Mouse (Mus musculus) midbrain, postnatal 0 days (tissue): ENCODE data around the gene Csrnp1. TPM values are rescaled to one million over a fixed set of nuclear protein-coding genes. Genes with fewer than 3 reads are reported as not detected.

Experiments used
- ATAC-seq: fragments of 200-750 bp; cut with Nextera tagmentation; 2 replicates; pipeline ENCODE4 v1.8.0; 2017; ENCODE audit warnings: moderate number of reproducible peaks, mild to moderate bottlenecking, moderate TSS enrichment, moderate library complexity; ENCODE audit not compliant: low FRiP score
- DNase-seq: peaks from one replicate; pipeline ENCODE4 v3.0.0-alpha.2; 2015; ENCODE audit warnings: low spot score
- H3K27ac ChIP-seq: fragments of 300-500 bp; sonication (generic); 2 replicates; pipeline ENCODE4 v1.5.1; 2014; ENCODE audit warnings: low read depth, mild to moderate bottlenecking, low read length, mixed read lengths
- H3K27me3 ChIP-seq: fragments of 300-500 bp; sonication (generic); 2 replicates; pipeline ENCODE4 v1.6.1; 2014; ENCODE audit warnings: low read length, control low read depth, mixed read lengths; ENCODE audit not compliant: insufficient read depth
- H3K36me3 ChIP-seq: fragments of 300-500 bp; sonication (generic); 2 replicates; pipeline ENCODE4 v1.6.1; 2014; ENCODE audit warnings: low read length, control low read depth, mixed read lengths; ENCODE audit not compliant: insufficient read depth
- H3K4me1 ChIP-seq: fragments of 300-500 bp; sonication (generic); 2 replicates; pipeline ENCODE4 v1.6.1; 2014; ENCODE audit warnings: mild to moderate bottlenecking, control low read depth, antibody characterized with exemption, low read length, mixed read lengths; ENCODE audit not compliant: insufficient read depth
- H3K4me2 ChIP-seq: fragments of 300-500 bp; sonication (generic); 2 replicates; pipeline ENCODE4 v1.6.1; 2014; ENCODE audit warnings: low read depth, mild to moderate bottlenecking, low read length, mixed read lengths; ENCODE audit not compliant: poor library complexity, severe bottlenecking
- H3K4me3 ChIP-seq: fragments of 300-500 bp; sonication (generic); 2 replicates; pipeline ENCODE4 v1.5.1; 2014; ENCODE audit warnings: low read depth, mild to moderate bottlenecking, low read length, moderate library complexity
- H3K9ac ChIP-seq: fragments of 300-500 bp; sonication (generic); replicated peaks from 2 replicates; pipeline ENCODE4 v1.6.1; 2014; ENCODE audit warnings: mild to moderate bottlenecking, low read length, moderate library complexity, mixed read lengths; ENCODE audit not compliant: poor library complexity, severe bottlenecking
- H3K9me3 ChIP-seq: fragments of 300-500 bp; sonication (generic); 2 replicates; pipeline ENCODE4 v1.6.1; 2016; ENCODE audit warnings: low read length, control low read depth
- CTCF ChIP-seq: IDR thresholded peaks from 2 replicates; pipeline ENCODE4 v1.5.1; 2016; ENCODE audit warnings: antibody characterized with exemption, mild to moderate bottlenecking
- WGBS: fragments of 180-500 bp; shearing (Covaris S2); extraction: QIAGEN DNeasy Blood & Tissue Kit; methylation state at CpG from one replicate; pipeline ENCODE4 v1.1.7; 2014; 5-methylcytosine and 5-hydroxymethylcytosine counted together
- polyA plus RNA-seq: library from polyadenylated mRNA; unstranded; fragments of >200 nt; fragmentation: Nextera tagmentation; extraction: Ambion mirVana; gene quantifications from 2 replicates; pipeline ENCODE4 v1.2.1, GENCODE M21; 2015
- total RNA-seq: library from RNA; depleted of rRNA; stranded (reverse); fragments of >200 nt; gene quantifications from 2 replicates; pipeline ENCODE4 v1.2.3, GENCODE M21; 2014; rRNA removed

Gene Csrnp1
- total RNA-seq (1.7 and 1.9 TPM in 2 replicates), polyA plus RNA-seq (0.91 and 1.1 TPM in 2 replicates)

- Histone ChIP-seq H3K4me2 (peak within 1 kb of the TSS; percentile 91), H3K9ac (peak within 1 kb of the TSS; percentile 56), H3K4me3 (peak within 1 kb of the TSS; percentile 66), H3K4me1 (peaks cover 16% of the 10 kb centered on the region; the same call in 1 of the 2 replicates), H3K9me3 (no peaks in the 10 kb centered on the region), H3K27me3 (peaks cover 7% of the 10 kb centered on the region), H3K27ac (no peak within 1 kb of the TSS), H3K36me3 (no peaks in the 10 kb centered on the region)
- no peak for DNase-seq
- no peak for TF ChIP-seq CTCF
- no peak for ATAC-seq
- 11% methylated on average over 14 of the region's 14 CpGs for WGBS
Measured at GRCm38 (mm10) chr9:119984536-119985011, at the start of gene Csrnp1. Csrnp1 (minus strand) TSS chr9:119984658.

- Histone ChIP-seq H3K36me3 (no peaks in the 10 kb centered on the region), H3K4me3 (no peak overlapping the region), H3K4me1 (no peaks in the 10 kb centered on the region), H3K27me3 (no peaks in the 10 kb centered on the region), H3K9ac (no peak overlapping the region), H3K9me3 (no peaks in the 10 kb centered on the region), H3K27ac (no peak overlapping the region), H3K4me2 (no peak overlapping the region)
- DNase-seq: no peak
- no peak for ATAC-seq
- TF ChIP-seq CTCF: no peak
- WGBS: 90% methylated on average over 6 of the region's 6 CpGs
Measured at GRCm38 (mm10) chr9:120032710-120033109, 48.3 kb upstream of the Csrnp1 start.

GRCm38 (mm10) chr9:120030421-120030820 lies 46.0 kb upstream of the Csrnp1 start:
- no peak overlapping the region for H3K9ac ChIP-seq
- no peaks in the 10 kb centered on the region for H3K36me3 ChIP-seq
- ATAC-seq (no peak), DNase-seq (no peak)
- no peaks in the 10 kb centered on the region for H3K9me3 ChIP-seq
- H3K4me1 ChIP-seq: no peaks in the 10 kb centered on the region
- H3K27ac ChIP-seq: no peak overlapping the region
- no peak for TF ChIP-seq CTCF
- H3K27me3 ChIP-seq: no peaks in the 10 kb centered on the region
- 86% methylated on average over 10 of the region's 10 CpGs for WGBS
- no peak overlapping the region for H3K4me3 ChIP-seq
- no peak overlapping the region for H3K4me2 ChIP-seq

GRCm38 (mm10) chr9:120029880-120030279 lies 45.4 kb upstream of the Csrnp1 start:
- 93% methylated on average over 6 of the region's 6 CpGs for WGBS
- DNase-seq: no peak
- no peak overlapping the region for H3K4me2 ChIP-seq

GRCm38 (mm10) chr9:120027401-120028151 lies 43.1 kb upstream of the Csrnp1 start:
- WGBS: 27% methylated on average over 10 of the region's 14 CpGs
- H3K27ac ChIP-seq: no peak overlapping the region
- DNase-seq (peak; percentile 77), ATAC-seq (no peak)
- peak; percentile 89 for TF ChIP-seq CTCF
- no peaks in the 10 kb centered on the region for H3K36me3 ChIP-seq
- no peak overlapping the region for H3K4me3 ChIP-seq
- no peaks in the 10 kb centered on the region for H3K9me3 ChIP-seq
- H3K27me3 ChIP-seq: no peaks in the 10 kb centered on the region
- H3K9ac ChIP-seq: no peak overlapping the region
- H3K4me1 ChIP-seq: no peaks in the 10 kb centered on the region
- no peak overlapping the region for H3K4me2 ChIP-seq

More at GRCm38 (mm10) chr9:120029880-120030279, 45.4 kb upstream of the Csrnp1 start:
- H3K9ac ChIP-seq: no peak overlapping the region
- H3K9me3 ChIP-seq: no peaks in the 10 kb centered on the region
- H3K27me3 ChIP-seq: no peaks in the 10 kb centered on the region
- no peak overlapping the region for H3K4me3 ChIP-seq
- H3K27ac ChIP-seq: no peak overlapping the region
- TF ChIP-seq CTCF: no peak
- no peak for ATAC-seq
- no peaks in the 10 kb centered on the region for H3K4me1 ChIP-seq
- H3K36me3 ChIP-seq: no peaks in the 10 kb centered on the region

GRCm38 (mm10) chr9:120024625-120025024 lies 40.2 kb upstream of the Csrnp1 start:
- DNase-seq: no peak
- Histone ChIP-seq H3K4me1 (no peaks in the 10 kb centered on the region), H3K27me3 (no peaks in the 10 kb centered on the region), H3K4me2 (no peak overlapping the region), H3K36me3 (no peaks in the 10 kb centered on the region), H3K4me3 (no peak overlapping the region), H3K9me3 (no peaks in the 10 kb centered on the region), H3K9ac (no peak overlapping the region), H3K27ac (no peak overlapping the region)
- no peak for TF ChIP-seq CTCF
- no peak for ATAC-seq
- WGBS: 92% methylated on average over 5 of the region's 5 CpGs
